Comparison of ENCODE assay signal across 24 mouse cellular contexts in the genomic region with DNA sequence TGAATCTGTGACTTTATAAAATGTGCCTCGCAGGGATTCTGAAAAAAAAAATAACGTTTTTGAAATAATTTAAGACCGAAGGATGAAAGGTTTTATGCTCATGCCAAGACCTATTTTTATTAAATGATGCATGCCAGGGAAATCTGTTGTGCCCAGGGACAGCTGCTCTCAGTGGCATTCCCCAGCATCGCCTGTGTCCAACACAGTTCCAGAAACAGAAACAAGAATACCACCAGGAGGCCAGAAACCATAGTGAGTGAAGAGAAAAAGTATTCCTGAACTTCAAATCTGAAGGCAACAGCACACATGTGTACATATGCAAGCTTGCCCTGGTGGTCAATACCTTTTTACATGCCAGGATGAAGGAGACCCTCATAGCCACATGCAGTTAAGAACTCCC. TPM values are rescaled to one million over a fixed set of nuclear protein-coding genes. Genes with fewer than 3 reads are reported as not detected.
A peak's percentile ranks its signal among the peaks of the same experiment; 100 is the strongest.
DNase-seq lines count a peak whose midpoint lies in the region; TF ChIP-seq lines count a peak whose summit lies in the region.
"Had no signal": no experiment of that assay in that cellular context is flagged by ENCODE, and none has a peak within 500 bp of the region (broad histone marks: within the 10 kb centered on the region; RNA-seq: fewer than 3 reads in every experiment).

No protein-coding gene starts in this region.

- no peak for TF ChIP-seq POLR2A in cerebellum, adult 2 months (IDR thresholded peaks at IDR 0.05; ENCODE audit: borderline replicate concordance, insufficient read depth, low read length)

- peak; percentile 9 for DNase-seq in adrenal gland, postnatal 14 days
- no peak for DNase-seq in adrenal gland, postnatal 25 days
- DNase-seq in left cerebral cortex, postnatal 25 days (ENCODE audit: low spot score in 2 of 2) = peak; percentile 6 to 47
- DNase-seq in left cerebral cortex, postnatal 10 days (ENCODE audit: extremely low spot score in 1 of 2, low spot score in 2 of 2) = no peak
- DNase-seq in cerebellum, adult 2 months = peak; percentile 59 to 85
- peak; percentile 59 to 62 for DNase-seq in cerebellum, postnatal 36 days
- DNase-seq in layer of hippocampus, adult 8-10 months (ENCODE audit: low spot score in 2 of 2) = no peak
- no peak for DNase-seq in gastrocnemius, postnatal 4 days (ENCODE audit: low spot score in 2 of 2)
- DNase-seq: heart, postnatal 14 days; kidney, adult 9 months; kidney, postnatal 25 days; layer of hippocampus, adult 9-11 months; lung, adult 2 months; lung, postnatal 4 days; thymus, postnatal 25 days had no signal

- no peak overlapping the region for H3K27ac ChIP-seq in cerebellum, adult 2 months (ENCODE audit: insufficient read depth, low read length)
- H3K27ac ChIP-seq: embryonic facial prominence, embryonic 13.5 days; forebrain, embryonic 15.5 days; heart, embryonic 10.5 days; hindbrain, embryonic 13.5 days; intestine, embryonic 15.5 days; liver, embryonic 12.5 days; neural tube, embryonic 12.5 days had no signal

- intact Hi-C loops in left cerebral cortex, postnatal 25 days (cut with DNase I) = loop anchor here (10.0 kb wide), 1 partner anchor 183 kb away; no protein-coding TSS in a partner anchor
- intact Hi-C loops in left cerebral cortex, postnatal 10 days (cut with DNase I) = no loop called here

- H3K4me3 ChIP-seq in cerebellum, adult 2 months (replicated peaks; ENCODE audit: insufficient read depth, low read depth, low read length) = no peak overlapping the region
- H3K4me3 ChIP-seq: embryonic facial prominence, embryonic 13.5 days; forebrain, embryonic 15.5 days; heart, embryonic 10.5 days; hindbrain, embryonic 13.5 days; intestine, embryonic 15.5 days; liver, embryonic 12.5 days; neural tube, embryonic 12.5 days had no signal

- H3K27me3 ChIP-seq in cerebellum, adult 2 months (ENCODE audit: control insufficient read depth, insufficient read depth, low read length) = no peaks in the 10 kb centered on the region
- H3K27me3 ChIP-seq: embryonic facial prominence, embryonic 13.5 days; forebrain, embryonic 15.5 days; hindbrain, embryonic 13.5 days; intestine, embryonic 15.5 days; liver, embryonic 12.5 days; neural tube, embryonic 12.5 days had no signal

- 6% methylated on average over 4 of the region's 4 CpGs for WGBS in cerebellum, adult 2 months

- peaks cover 5% of the 10 kb centered on the region; the same call in 1 of the 2 replicates for H3K4me1 ChIP-seq in cerebellum, adult 2 months (ENCODE audit: control insufficient read depth, insufficient read depth, low read length)
- H3K4me1 ChIP-seq: embryonic facial prominence, embryonic 13.5 days; forebrain, embryonic 15.5 days; heart, embryonic 10.5 days; hindbrain, embryonic 13.5 days; intestine, embryonic 15.5 days; liver, embryonic 12.5 days; neural tube, embryonic 12.5 days had no signal

- TF ChIP-seq CTCF in cerebellum, adult 2 months (IDR thresholded peaks at IDR 0.05; ENCODE audit: borderline replicate concordance, insufficient read depth, low read depth, low read length) = peak; percentile 24; the same call in 1 of the 2 replicates

RNA-seq across cellular contexts. Expression of a gene that starts 17.8 kb away (rescaled TPM):
- total RNA-seq in adrenal gland, postnatal 14 days (2021) = 0.26 and 0.38 TPM in 2 replicates
- total RNA-seq in adrenal gland, postnatal 25 days (2021) = not detected in 2 replicates
- total RNA-seq in left cerebral cortex, postnatal 25 days (2021) = 10 to 100 TPM in 1 of 2 experiments, 1 to 10 TPM in 1; 8.5 to 11.5 TPM
- total RNA-seq in left cerebral cortex, postnatal 10 days (2021) = 1 to 10 TPM; 8.6 to 9.9 TPM
- polyA plus RNA-seq in cerebellum, adult 2 months (2012; rRNA removed) = 3.7 and 4.0 TPM in 2 replicates
- total RNA-seq in layer of hippocampus, adult 8-10 months (2022) = 10 to 100 TPM in 3 of 4 experiments, 1 to 10 TPM in 1; 6.4 to 11.1 (median 10.4) TPM
- 1 to 10 TPM in 1 of 2 experiments, under 1 TPM in 1; 0.73 to 1.1 TPM for total RNA-seq in gastrocnemius, postnatal 4 days (2021)
- polyA plus RNA-seq: lung, adult 2 months; small intestine, adult 2 months; testis, adult 2 months had no signal

Comparison
In these comparisons a context has a peak if more than half of its experiments do, and no peak if none do; other contexts are left out.
1. DNase-seq: peak in adrenal gland, postnatal 14 days (single experiment), left cerebral cortex, postnatal 25 days (2 of 2), cerebellum, adult 2 months (2 of 2) and cerebellum, postnatal 36 days (2 of 2); none in adrenal gland, postnatal 25 days (single experiment), left cerebral cortex, postnatal 10 days (0 of 2), layer of hippocampus, adult 8-10 months (0 of 2) and gastrocnemius, postnatal 4 days (0 of 2).